Mouse (Mus musculus): Measurements from ENCODE around the gene Pim1. TPM values are rescaled to one million over a fixed set of nuclear protein-coding genes. Genes with fewer than 3 reads are reported as not detected.
"Not testable (repeated sequence)": the region's sequence is repeated elsewhere in the genome, so short reads cannot be mapped to it uniquely, and the experiment has no call there.

Pim1 gene
- polyA plus RNA-seq, 1 experiment = 10.5 TPM

DNA sequence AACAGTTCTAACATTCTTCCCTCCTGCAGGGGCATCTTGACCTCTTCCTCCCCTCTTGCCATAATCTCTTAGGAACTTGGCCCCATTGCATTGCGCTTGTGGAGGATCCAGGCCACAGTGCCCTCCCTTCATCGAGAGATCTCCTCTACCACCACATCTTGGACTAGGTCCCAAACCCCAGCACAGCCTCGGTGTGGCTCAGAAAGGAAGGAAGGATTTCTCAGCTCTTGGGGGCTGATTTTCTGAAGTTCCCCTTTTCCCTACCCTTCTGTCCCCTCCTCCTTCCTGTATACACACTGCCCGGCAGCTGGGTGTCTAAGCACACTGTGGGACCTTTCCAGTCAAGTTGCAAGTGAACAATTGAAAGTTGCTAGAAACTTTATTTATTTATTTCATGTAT lies 7.5 kb downstream of the Pim1 start:
- Histone ChIP-seq H3K27ac (ENCODE audit: insufficient read depth, low read length) (no peak overlapping the region), H3K4me3 (replicated peaks; ENCODE audit: insufficient read depth, low read depth, low read length) (no peak overlapping the region), H3K27me3 (ENCODE audit: control insufficient read depth, insufficient read depth, low read length) (no peaks in the 10 kb centered on the region; the same call in 1 of the 2 replicates), H3K4me1 (ENCODE audit: control insufficient read depth, insufficient read depth, low read length) (no peaks in the 10 kb centered on the region)
- no peak for TF ChIP-seq POLR2A (IDR thresholded peaks at IDR 0.05; ENCODE audit: borderline replicate concordance, insufficient read depth, low read length)
- no peak for TF ChIP-seq CTCF (IDR thresholded peaks at IDR 0.05; ENCODE audit: borderline replicate concordance, insufficient read depth, low read depth, low read length)
- WGBS = 49% methylated on average over 4 of the region's 4 CpGs
- DNase-seq = no peak

DNA sequence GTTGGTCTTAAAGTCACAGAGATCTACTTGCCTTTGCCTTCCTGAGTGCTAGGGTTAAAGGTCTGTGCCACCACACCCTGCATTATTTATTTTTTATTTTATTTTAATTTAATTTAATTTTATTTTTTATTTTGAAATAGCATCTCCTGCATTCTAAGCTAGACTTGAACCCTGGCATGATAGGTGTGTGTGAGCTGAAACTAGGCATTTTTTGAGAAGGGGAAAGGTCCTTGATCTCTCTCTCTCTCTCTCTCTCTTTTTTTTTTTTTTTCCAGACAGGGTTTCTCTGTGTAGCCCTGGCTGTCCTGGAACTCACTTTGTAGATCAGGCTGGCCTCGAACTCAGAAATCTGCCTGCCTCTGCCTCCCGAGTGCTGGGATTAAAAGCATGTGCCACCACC lies 8.4 kb downstream of the Pim1 start:
- 98% methylated on average over 2 of the region's 2 CpGs for WGBS

DNA sequence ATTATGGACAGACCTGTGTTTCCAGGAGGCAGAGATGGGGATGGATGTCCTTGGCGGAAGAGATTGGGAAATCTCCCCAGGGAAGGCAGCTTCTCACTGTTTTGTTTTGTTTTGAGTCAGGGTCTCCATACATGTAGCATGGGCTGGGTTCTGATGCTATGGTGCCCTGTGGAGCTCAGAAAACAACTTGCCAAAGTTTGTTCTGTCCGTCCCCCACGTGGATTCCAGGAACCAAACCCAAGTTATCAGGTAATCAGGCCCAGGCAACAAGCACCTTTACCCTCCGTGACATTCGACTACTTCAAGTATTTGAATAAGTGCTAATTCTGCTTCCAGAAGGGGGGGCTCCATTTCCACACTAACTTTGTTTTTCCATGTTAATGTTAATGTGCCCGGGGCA lies 9.0 kb downstream of the Pim1 start:
- no peak overlapping the region for H3K27ac ChIP-seq (ENCODE audit: insufficient read depth, low read length)
- no peak overlapping the region for H3K4me3 ChIP-seq (replicated peaks; ENCODE audit: insufficient read depth, low read depth, low read length)
- H3K27me3 ChIP-seq (ENCODE audit: control insufficient read depth, insufficient read depth, low read length) = no peaks in the 10 kb centered on the region; the same call in 1 of the 2 replicates
- TF ChIP-seq CTCF (IDR thresholded peaks at IDR 0.05; ENCODE audit: borderline replicate concordance, insufficient read depth, low read depth, low read length) (no peak), POLR2A (IDR thresholded peaks at IDR 0.05; ENCODE audit: borderline replicate concordance, insufficient read depth, low read length) (no peak)
- DNase-seq = no peak
- no peaks in the 10 kb centered on the region for H3K4me1 ChIP-seq (ENCODE audit: control insufficient read depth, insufficient read depth, low read length)
- 88% methylated on average over 6 of the region's 6 CpGs for whole genome bisulfite sequencing

More for the DNA sequence above, 8.4 kb downstream of the Pim1 start:
- DNase-seq; H3K4me3 ChIP-seq (replicated peaks; ENCODE audit: insufficient read depth, low read depth, low read length); H3K4me1 ChIP-seq (ENCODE audit: control insufficient read depth, insufficient read depth, low read length); H3K27me3 ChIP-seq (ENCODE audit: control insufficient read depth, insufficient read depth, low read length); H3K27ac ChIP-seq (ENCODE audit: insufficient read depth, low read length): not testable (repeated sequence)

DNA sequence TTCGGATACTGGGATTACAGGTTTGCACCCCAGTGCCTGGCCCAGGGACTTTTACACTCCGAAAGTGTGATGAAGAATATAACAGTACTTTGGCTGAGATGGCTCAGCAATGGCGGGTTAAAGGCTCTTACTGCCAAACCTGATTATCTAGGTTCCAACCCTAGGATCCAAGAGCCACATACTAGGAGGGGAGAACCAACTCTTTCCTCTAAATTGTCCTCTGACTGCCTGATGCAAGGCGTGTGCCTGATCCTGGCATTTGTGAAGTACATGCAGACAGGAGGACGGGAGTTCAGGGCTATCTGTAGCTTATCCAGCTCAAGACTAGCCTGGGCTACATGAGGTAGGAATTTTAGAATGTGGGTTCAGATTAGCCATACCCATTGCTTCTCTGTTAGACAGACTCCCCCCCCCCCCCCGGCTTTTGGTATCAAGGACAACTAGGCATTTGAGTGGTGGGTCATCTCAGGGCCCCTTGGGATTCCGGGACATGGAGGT lies 9.7 kb downstream of the Pim1 start:
- WGBS = 92% methylated on average over 7 of the region's 7 CpGs

DNA sequence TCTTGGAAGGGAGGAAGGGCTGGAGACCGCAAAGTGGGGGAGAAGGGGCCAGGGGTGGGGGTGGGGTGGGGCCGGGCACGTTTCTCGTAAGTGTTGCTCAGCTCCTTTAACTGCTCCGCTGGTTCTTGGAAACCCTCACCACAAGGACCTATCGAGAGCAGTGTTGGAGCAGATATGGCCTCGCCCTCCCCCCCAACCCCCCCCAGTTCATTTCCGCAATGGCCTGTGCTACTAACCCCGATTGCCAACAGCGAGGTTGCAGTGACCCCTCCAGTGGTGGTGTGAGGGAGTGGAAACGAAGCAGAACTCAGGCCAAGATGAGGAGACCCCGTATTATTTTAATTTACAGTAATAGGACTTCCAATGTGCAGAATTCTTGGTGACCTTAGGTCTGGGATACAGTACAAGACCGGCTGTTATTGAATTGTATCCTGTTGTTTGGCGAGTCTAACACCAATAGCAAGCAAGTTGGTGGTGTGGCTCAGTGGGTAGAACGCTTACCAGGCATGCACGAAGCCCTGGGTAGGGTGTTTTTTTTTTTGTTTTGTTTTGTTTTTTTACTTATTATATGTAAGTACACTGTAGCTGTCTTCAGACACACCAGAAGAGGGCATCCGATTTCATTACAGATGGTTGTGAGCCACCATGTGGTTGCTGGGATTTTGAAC lies 10.4 kb downstream of the Pim1 start:
- no peak overlapping the region for H3K27ac ChIP-seq (ENCODE audit: insufficient read depth, low read length)
- no peak overlapping the region for H3K4me3 ChIP-seq (replicated peaks; ENCODE audit: insufficient read depth, low read depth, low read length)
- no peaks in the 10 kb centered on the region for H3K4me1 ChIP-seq (ENCODE audit: control insufficient read depth, insufficient read depth, low read length)
- TF ChIP-seq POLR2A (IDR thresholded peaks at IDR 0.05; ENCODE audit: borderline replicate concordance, insufficient read depth, low read length) (no peak), CTCF (IDR thresholded peaks at IDR 0.05; ENCODE audit: borderline replicate concordance, insufficient read depth, low read depth, low read length) (no peak)
- no peak for DNase-seq
- 81% methylated on average over 17 of the region's 17 CpGs for WGBS
- no peaks in the 10 kb centered on the region; the same call in 1 of the 2 replicates for H3K27me3 ChIP-seq (ENCODE audit: control insufficient read depth, insufficient read depth, low read length)

More for the DNA sequence above, 9.7 kb downstream of the Pim1 start:
- TF ChIP-seq CTCF (IDR thresholded peaks at IDR 0.05; ENCODE audit: borderline replicate concordance, insufficient read depth, low read depth, low read length) = no peak
- no peak for TF ChIP-seq POLR2A (IDR thresholded peaks at IDR 0.05; ENCODE audit: borderline replicate concordance, insufficient read depth, low read length)
- Histone ChIP-seq H3K27ac (ENCODE audit: insufficient read depth, low read length) (no peak overlapping the region), H3K4me1 (ENCODE audit: control insufficient read depth, insufficient read depth, low read length) (no peaks in the 10 kb centered on the region), H3K4me3 (replicated peaks; ENCODE audit: insufficient read depth, low read depth, low read length) (no peak overlapping the region), H3K27me3 (ENCODE audit: control insufficient read depth, insufficient read depth, low read length) (no peaks in the 10 kb centered on the region; the same call in 1 of the 2 replicates)
- no peak for DNase-seq

DNA sequence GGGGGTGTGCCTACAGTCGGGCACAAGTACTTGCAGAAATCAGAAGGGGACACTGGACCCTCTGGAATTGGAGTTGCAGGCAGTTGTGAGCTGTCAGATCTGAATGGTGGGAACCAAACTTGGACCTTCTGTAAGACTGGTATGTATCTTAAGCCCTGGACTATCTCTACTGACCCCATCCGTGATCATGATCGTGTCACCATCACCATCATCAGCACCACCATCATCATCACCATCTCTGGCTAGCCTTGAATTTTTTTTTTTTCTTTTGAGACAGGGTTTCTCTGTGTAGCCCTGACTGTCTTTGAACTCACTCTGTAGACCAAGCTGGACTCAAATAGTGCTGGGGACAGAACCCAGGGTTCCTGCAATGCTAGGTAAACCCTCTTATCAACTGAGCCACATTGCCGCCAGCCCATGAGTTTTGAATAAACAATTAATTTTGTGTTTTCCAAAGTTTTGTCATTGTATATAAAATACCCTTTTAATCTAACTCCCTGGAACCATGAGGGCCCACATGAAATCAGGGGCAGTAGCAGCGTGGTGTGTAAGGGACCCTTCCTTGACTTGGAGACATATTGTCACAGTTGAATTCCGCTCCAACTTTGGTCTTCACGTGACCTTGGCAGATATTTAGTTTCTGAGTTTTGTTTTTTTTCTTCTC lies 11.6 kb downstream of the Pim1 start:
- TF ChIP-seq CTCF (IDR thresholded peaks at IDR 0.05; ENCODE audit: borderline replicate concordance, insufficient read depth, low read depth, low read length) (no peak), POLR2A (IDR thresholded peaks at IDR 0.05; ENCODE audit: borderline replicate concordance, insufficient read depth, low read length) (no peak)
- no peak for DNase-seq
- Histone ChIP-seq H3K4me3 (replicated peaks; ENCODE audit: insufficient read depth, low read depth, low read length) (no peak overlapping the region), H3K27ac (ENCODE audit: insufficient read depth, low read length) (no peak overlapping the region), H3K4me1 (ENCODE audit: control insufficient read depth, insufficient read depth, low read length) (no peaks in the 10 kb centered on the region), H3K27me3 (ENCODE audit: control insufficient read depth, insufficient read depth, low read length) (no peaks in the 10 kb centered on the region; the same call in 1 of the 2 replicates)
- 77% methylated on average over 7 of the region's 7 CpGs for WGBS

DNA sequence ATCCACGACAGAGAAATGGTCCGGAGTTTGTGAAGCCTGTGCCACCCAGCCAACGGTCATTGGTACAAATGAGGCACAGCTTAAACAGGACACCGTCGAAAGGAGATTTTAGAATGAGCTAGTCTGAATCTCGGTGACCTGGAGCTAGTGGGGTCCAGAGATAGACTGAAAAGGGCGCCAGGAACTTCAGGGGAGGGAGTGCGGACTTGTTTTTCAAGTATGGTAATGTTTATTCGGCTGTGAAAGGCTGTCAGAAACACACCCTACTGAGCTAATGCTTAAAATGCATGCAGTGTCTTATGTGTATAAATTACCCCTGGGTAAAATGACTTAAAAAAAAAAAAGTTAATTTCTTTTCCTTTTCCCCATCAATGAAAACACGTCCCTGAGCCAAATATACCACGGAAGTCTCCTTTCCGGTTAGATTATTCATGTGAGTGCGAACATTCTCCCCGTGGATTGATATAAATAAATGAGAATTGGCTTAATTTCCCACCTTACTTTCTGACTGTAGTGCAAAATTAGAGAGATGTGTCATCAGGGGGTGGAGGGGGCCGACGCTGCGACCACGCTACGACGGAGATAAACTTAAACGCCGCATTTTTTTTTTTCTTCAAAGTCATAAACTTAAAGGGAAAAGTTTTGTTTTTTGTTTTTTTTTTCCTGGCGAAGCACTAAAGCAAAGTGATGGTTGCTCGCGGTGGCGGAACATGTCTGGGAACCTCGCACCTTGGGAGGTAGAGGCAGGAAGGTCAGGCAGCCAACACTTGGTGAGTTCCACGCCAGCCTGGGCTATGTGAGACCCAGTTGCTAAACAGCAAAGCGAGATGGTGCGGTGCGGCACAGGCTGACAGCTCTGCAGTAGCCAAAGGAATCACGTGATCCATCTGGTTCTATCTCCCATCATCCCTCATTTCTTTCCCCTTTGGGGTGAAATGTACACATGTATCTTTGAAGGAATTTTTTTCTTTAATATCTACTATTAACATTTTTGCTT lies 12.4 kb downstream of the Pim1 start:
- DNase-seq = no peak
- Histone ChIP-seq H3K4me1 (ENCODE audit: control insufficient read depth, insufficient read depth, low read length) (no peaks in the 10 kb centered on the region), H3K4me3 (replicated peaks; ENCODE audit: insufficient read depth, low read depth, low read length) (no peak overlapping the region), H3K27ac (ENCODE audit: insufficient read depth, low read length) (no peak overlapping the region), H3K27me3 (ENCODE audit: control insufficient read depth, insufficient read depth, low read length) (no peaks in the 10 kb centered on the region; the same call in 1 of the 2 replicates)
- 18% methylated on average over 32 of the region's 32 CpGs for WGBS
- TF ChIP-seq POLR2A (IDR thresholded peaks at IDR 0.05; ENCODE audit: borderline replicate concordance, insufficient read depth, low read length) (no peak), CTCF (IDR thresholded peaks at IDR 0.05; ENCODE audit: borderline replicate concordance, insufficient read depth, low read depth, low read length) (no peak)

Data from cerebellum, adult 2 months (tissue).